Mouse (Mus musculus) v-Abl transformed pro-B cells (cell line): ENCODE data around the gene Odf3l2.

Source experiments
- in situ Hi-C, 2 experiments: fragments of 400-800 bp; cut with MboI; formaldehyde crosslinking; loops; one replicate each; pipeline ENCODE4 v1.15.1; 2025; ENCODE audit not compliant: unreplicated experiment in 2 of 2

Gene Odf3l2

DNA sequence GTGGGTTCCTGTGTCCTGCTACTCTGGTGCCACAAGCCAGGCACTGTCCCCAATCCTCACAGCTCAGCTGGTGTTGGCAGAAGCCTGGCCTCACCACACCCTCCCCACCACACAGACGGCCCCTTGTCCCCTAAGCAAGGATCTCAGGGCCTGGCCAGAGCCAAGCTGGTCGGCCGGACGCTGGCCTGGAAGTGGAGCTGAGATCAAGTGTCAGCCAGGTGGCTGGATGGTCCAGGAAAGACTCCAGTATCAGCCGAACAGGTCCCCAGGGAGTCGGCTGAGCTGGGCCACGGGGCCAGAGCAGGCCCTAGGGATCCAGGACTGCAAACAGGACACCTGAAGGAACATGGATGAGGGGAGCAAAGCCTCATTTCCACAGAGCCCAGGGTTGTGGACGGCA is at the start of gene Odf3l2:
Gene Odf3l2 (minus strand): TSS at position 28 of the 400 bp plus-strand sequence.
- in situ Hi-C loops: loop anchor here (10.0 to 25.0 kb wide), 2 partner anchors 883 to 891 kb away; partner anchors contain the start of gene Ccdc105 (in 2 of the 2)

GRCm38 (mm10) chr10:79694379-79694655 is 48.8 kb upstream of the Odf3l2 start:
- in situ Hi-C loops: loop anchor here (5.0 to 25.0 kb wide), 3 partner anchors 90 to 1682 kb away; partner anchors contain the start of gene Pfkl (in 1 of the 2)

DNA sequence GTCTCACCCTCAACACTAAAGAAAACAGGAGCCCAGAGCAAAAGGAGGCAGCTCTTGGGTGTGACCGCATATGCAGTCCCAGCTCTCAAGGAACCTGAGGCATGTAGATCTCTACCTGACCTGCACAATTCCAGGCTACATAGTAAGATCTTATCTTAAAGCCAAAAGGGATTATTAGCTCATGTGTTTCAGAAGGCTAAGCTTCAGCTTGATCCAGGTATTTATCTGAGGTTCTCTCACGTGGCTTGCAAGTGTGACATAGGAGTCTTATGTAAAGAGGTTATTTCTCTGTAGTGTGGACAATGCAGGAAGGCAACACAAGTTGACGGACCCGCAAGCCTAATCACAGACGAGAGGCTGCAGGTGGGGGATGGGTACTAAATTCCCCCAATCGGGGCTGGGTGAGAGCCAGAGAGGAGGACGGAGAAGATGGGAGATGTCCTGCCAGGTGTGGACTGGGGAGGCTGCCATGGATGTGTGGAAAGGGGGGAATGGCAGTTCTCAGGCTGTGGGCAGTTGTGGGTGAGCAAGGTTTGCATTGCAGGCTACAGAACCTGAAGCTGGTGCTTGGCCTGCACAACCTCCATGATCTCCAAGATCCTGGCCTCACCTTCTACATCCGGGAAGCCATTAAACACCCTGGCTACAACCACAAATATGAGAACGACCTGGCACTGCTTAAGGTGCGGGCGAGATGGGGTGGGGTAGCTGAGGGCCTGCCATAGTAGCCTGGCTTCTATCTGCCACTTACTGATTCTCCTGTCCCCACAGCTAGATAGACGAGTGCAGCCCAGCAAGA is 48.2 kb upstream of the Odf3l2 start:
- in situ Hi-C loops: loop anchor here (5.0 to 25.0 kb wide), 3 partner anchors 91 to 1681 kb away; partner anchors contain the start of gene Pfkl (in 1 of the 2)

- in situ Hi-C loops: loop anchor here (5.0 to 25.0 kb wide), 3 partner anchors 93 to 1680 kb away; partner anchors contain the start of gene Pfkl (in 1 of the 2)
Observed at GRCm38 (mm10) chr10:79691986-79692548, 46.5 kb upstream of the Odf3l2 start.

- in situ Hi-C loops: loop anchor here in 1 of 2 experiments (25.0 kb wide), 1 partner anchor 1677 kb away; the partner anchor contains the start of gene Pfkl
Observed at GRCm38 (mm10) chr10:79689178-79689577, 43.6 kb upstream of the Odf3l2 start.

GRCm38 (mm10) chr10:79688720-79689119 is 43.2 kb upstream of the Odf3l2 start, which contains the start of gene Gzmm:
Gene Gzmm (plus strand): TSS chr10:79689020.
- in situ Hi-C loops: loop anchor here in 1 of 2 experiments (25.0 kb wide), 1 partner anchor 1676 kb away; the partner anchor contains the start of gene Pfkl

GRCm38 (mm10) chr10:79687513-79687912 is 42.0 kb upstream of the Odf3l2 start:
- in situ Hi-C loops: loop anchor here in 1 of 2 experiments (25.0 kb wide), 1 partner anchor 1675 kb away; the partner anchor contains the start of gene Pfkl

DNA sequence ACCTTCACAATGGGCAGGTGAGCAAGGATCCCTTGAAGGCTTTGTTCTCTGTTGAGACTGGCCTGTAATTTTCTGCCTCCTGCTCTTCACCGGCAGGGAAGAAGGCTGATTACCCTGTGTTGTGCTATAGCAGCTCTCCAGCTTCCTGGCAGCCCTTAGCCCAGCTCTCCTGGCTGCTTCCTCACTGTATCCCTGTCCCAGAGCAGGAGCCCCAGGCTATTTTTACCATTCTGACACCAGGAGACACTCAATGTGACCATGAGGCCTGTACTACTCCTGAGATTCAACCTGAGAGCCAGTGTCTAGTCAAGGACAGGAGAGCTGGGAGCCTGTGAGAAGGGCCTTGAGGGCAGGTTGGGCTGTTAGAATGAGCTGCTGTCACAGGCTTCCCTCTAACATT is 41.2 kb upstream of the Odf3l2 start:
- in situ Hi-C loops: loop anchor here in 1 of 2 experiments (25.0 kb wide), 1 partner anchor 1674 kb away; the partner anchor contains the start of gene Pfkl

DNA sequence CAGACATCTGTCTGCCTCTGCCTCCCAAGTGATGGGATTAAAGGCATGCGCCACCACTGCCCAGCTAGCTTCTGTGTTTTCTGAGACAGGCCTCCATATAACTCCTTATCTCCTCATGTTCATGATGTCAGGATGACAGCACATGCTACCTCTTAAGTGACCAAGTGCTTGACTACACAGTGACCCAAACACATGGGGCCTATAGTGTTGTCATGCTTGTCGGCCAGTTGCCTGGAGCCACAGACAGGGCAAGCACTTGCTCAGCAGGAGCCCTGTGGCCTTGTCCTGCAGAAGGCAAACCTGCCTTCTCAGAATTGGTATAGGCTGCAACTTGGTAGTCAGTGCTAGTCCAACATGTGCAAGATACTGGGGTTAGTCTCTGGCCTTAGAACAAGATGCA is 40.7 kb upstream of the Odf3l2 start:
- in situ Hi-C loops: loop anchor here in 1 of 2 experiments (25.0 kb wide), 1 partner anchor 1674 kb away; the partner anchor contains the start of gene Pfkl

GRCm38 (mm10) chr10:79684770-79685600 is 39.4 kb upstream of the Odf3l2 start:
- in situ Hi-C loops: loop anchor here in 1 of 2 experiments (25.0 kb wide), 1 partner anchor 1673 kb away; the partner anchor contains the start of gene Pfkl

DNA sequence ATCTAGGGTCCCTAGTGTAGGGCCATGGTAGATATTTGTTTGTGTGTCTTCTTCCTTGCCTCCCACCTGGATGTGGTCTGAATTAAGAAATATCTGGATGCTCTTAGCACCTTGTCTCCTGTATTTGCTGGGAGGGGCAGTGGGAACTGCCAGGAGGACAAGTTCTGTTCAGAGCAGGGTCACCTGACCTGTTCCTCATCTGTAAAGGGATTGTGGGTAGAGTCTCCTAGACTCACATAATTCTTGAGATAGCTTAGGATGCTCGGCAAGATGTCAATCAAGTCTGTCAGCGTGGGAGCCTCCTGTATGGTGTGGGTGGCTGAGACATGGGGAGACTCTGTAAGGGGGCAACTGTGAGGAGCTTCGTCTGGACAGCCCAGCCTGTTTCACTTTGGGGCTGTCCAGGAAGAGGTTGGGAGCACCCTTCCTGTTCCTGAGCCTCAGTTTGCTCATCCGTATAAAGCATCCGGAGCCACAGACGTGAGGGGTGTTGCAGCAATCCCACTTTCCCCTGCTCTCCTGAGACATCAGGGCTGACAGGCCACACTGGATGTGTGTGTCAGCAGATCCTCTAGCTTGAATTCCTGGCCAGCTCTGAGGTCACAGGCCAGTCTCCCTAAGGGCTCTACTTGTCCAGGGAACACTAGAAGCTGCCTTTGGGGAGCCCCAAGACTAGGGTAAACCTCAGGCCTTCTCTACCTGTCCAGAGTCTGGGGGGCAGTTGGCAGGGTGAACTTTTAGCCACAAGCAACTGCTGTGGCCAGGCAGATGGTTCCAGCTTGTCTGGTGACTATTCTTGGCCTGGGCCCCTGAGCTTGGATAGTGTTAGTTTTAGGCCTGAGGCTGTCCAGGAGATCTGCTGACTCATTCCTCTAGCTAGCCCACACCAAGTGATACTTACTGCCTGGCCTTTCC is 38.4 kb upstream of the Odf3l2 start:
- in situ Hi-C loops: loop anchor here in 1 of 2 experiments (25.0 kb wide), 1 partner anchor 1672 kb away; the partner anchor contains the start of gene Pfkl

DNA sequence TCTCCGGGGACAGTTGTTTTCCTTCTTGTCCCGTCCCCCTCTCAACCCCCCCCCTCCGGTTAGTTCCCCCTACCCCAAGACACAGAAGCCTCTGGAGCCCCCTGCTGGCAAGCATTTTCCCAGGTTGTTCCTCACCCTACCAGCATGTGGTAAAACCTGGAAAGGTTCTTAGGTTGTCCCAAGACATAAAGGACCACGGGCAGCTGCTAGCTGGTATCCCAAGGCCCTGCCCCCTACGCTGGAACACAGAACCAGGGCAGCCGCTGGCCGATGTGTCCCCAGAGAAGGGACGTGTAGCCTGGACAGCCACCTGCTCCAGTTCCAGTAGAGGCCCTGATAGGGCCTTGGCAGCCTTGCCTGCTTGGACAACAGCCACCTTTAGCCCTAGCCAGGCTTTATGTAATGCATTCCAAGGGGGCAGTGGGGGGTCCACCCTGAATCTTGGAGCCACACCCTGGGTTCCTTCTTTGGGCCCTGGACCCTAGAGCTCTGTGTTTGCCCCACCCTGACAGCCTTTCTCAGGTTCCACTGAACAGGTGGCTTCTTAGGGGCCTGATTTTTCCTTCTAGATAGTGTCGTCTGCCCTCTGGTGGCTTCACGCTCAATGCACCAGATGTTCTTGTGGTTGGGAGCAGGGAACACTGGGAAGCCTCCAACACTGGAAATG is 37.5 kb upstream of the Odf3l2 start:
- in situ Hi-C loops: loop anchor here in 1 of 2 experiments (25.0 kb wide), 1 partner anchor 1671 kb away; the partner anchor contains the start of gene Pfkl

DNA sequence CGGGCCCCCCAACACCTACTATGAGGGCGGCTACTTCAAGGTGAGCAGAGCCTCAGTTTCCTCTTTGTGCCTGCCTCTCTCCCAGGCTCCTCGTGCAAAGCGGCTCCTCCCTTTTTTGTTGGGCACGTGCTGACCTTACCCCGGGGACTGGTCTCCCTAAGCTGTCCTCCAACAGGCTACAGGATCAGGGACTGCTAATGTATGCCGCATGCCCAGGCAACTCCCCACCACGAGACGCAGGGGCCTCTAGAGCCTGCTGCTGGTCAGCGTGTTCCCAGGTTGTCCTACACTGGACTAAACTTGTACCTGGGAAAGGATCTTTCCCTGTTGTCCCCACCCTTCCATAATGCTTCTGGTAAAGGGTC is 37.0 kb upstream of the Odf3l2 start:
- in situ Hi-C loops: loop anchor here in 1 of 2 experiments (25.0 kb wide), 1 partner anchor 1670 kb away; the partner anchor contains the start of gene Pfkl

DNA sequence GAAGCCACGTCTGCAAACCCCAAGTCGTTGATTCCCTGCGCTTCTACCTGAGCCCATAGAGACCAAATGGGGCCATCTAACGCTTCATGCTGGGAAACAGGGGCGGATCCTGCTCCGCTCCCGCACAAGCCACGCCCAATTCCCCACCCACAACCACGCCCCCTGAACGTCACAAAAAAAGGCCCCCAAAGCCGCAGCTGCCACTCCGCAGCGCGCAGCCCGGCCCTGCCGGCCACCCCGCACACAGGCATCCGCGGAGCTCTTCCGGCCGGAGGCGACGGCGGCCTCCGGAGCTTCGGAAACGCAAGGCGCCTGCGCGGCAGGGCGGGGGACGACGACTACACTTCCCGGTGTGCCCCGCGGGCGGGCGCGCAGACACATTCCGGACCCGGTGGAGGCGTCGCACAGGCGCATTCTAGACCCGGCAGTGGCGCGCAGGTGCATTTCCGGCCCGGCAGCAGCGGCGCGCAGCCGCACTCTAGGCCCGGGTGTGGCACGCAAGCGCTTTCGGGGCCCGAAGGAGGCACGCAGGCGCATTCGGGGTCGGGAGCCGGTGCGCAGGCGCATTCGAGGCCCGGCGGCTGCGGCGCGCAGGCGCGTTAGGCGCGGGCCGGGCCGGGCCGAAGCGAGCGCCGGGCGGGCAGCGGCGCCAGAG is 36.2 kb upstream of the Odf3l2 start, which contains the start of gene Cdc34:
Gene Cdc34 (plus strand): TSS at position 605 of the 655 bp plus-strand sequence.
- in situ Hi-C loops: loop anchor here in 1 of 2 experiments (25.0 kb wide), 1 partner anchor 1669 kb away; the partner anchor contains the start of gene Pfkl

DNA sequence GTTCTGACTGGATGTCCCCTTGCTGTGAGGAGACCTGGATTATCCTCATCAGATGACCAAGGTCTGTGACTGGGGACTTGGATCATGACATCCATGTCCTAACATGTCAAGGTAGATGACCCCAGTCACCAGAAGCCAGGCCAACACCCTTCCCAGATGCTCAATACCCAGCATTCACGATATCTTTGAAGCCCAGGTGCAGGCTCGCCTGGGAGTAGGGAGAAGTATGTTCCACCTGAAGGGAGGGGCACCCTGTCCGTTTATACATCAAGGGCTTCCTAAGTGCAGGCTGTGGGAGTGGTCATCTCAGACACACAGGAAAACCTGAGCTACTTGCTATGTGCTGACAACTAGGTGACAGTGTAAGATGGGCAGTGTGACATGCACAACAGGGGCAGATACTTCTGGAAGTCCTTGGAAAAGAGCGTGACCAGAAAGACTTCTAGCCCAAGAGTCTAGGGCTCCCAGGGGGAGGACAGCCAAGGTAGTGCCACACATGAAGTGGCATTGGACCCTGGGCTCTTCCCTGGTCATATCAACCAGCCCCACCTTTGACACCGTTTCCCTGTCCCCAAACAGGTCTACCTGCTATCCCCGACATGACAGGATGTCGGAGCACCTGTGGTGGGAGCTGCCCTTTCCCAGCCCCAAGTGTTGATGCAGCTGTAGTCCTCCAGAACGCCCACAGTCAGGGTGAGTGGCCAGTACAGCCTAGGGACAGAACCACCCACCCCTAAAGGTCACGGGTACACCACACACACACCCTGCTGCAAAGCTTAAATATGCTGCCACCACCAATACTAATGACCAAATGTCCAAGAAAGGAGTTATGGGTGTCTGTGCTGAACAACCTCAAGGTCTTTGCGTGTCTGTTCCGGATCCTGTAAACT is 35.3 kb upstream of the Odf3l2 start:
- in situ Hi-C loops: loop anchor here in 1 of 2 experiments (25.0 kb wide), 1 partner anchor 1669 kb away; the partner anchor contains the start of gene Pfkl

DNA sequence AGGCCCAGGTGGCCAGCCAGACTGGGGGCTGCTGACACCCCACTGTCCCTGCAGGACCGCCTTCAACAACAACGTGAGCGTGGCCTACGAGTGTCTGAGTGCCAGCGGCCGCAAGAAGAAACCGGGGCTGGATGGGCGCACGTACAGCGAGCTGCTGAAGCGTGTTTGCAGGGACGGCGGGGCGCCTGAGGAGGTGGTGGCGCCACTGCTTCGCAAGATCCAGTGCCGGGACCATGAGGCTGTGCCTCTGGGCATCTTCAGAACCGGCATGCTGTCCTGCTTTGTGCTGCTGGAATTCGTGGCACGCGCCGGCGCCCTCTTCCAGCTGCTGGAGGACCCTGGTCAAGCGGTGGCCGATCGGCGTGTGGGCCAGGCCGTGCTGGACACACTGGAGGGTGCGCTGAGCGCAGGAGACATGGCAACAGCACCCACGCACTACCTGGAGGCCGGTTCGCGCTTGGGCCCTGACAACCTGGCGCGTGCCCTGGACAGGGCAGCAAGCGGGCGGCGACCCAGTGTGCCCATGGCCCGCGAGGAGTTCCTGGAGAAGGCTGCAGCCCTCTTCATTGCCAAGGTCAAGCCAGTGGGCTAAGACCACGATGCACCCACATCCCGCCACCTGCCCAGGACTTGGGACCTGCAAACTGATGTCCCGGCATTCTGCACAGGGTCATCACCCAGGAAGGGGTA is 30.0 kb upstream of the Odf3l2 start:
- in situ Hi-C loops: loop anchor here in 1 of 2 experiments (25.0 kb wide), 1 partner anchor 1663 kb away; the partner anchor contains the start of gene Pfkl
